Mouse (Mus musculus): ENCODE results near the gene Ipo13.

DNA sequence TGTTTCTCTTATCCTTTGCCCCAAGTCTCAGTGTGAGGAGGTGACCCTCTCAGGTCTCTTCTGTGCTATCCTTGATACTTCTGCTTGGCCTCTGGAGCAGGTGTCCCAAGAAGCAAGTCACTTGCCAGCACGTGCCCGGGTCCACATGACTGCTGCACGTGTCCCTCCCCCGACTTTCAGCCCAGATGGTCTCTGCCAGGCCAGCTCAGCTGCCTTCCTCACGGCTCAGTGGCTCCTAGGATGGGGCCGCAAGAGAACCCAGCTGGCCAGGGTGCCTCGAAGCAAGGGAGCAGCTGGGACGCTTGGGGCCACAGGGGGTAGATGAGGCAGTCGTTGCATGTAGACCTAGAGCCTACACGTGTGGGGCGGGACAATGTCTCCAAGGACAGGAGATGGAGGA lies 69.5 kb downstream of the Ipo13 start:
- TF ChIP-seq POLR2AphosphoS2 (IDR thresholded peaks at IDR 0.05; ENCODE audit: low read depth, low read length) (no peak), IRF4 (IDR thresholded peaks at IDR 0.05; ENCODE audit: low read depth, low read length) (no peak), HCFC1 (IDR thresholded peaks at IDR 0.05; ENCODE audit: low read depth, low read length) (no peak), ZKSCAN1 (IDR thresholded peaks at IDR 0.05; ENCODE audit: borderline replicate concordance, low read depth, low read length) (no peak)
